Mouse (Mus musculus) lung, postnatal 36 days (tissue): ENCODE measurements at regions not wholly inside any gene's neighbourhood (a gene's known extent, or its start where the extent isn't known, plus 50 kb on each side); places are given as distances from the start of the nearest gene placed in this dataset.
"Not testable (repeated sequence)": the region's sequence is repeated elsewhere in the genome, so short reads cannot be mapped to it uniquely, and the experiment has no call there.

Source experiments
- DNase-seq: peaks from one replicate; pipeline ENCODE4 v3.0.0; 2022; ENCODE audit warnings: mixed read lengths

DNA sequence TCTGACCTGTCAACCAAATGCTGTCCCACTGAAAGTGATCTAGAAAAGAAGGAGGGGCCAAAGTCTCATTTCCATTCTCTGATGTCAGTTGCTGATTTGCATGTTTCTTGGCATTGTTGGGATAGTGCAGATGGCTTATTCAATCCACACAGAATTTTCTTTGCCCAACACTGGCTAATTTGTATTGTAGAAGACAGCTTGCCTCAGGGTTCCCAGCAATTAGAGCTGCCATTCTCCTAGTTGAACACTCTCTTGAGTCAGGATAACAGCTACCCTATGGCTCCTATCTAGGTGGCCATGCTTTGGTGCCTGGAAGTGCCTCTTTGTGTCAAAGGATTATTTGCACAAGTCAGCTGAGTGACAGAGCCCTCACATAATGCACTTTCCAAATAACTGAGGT is 569.0 kb downstream of the Lrriq3 start:
- no peak for DNase-seq

DNA sequence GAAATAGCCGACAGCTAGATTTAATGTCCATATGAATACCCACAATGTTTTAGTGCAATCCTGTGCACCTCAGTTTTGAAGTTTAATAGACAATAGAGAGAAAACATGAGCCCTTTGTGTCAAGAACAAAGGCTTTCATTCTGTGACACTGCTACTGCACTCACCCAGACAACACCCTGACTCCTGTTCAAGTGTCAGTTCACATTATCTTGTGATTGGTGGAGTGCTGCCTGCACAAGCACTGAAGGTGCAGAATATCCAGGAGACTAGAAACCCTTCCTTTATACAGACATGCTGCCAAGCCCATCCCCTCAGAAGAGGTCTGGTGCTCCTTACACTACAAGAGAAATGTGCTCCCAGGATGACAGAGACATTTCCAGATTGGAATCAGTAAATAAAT is 579.3 kb downstream of the Lrriq3 start:
- DNase-seq, result no peak

DNA sequence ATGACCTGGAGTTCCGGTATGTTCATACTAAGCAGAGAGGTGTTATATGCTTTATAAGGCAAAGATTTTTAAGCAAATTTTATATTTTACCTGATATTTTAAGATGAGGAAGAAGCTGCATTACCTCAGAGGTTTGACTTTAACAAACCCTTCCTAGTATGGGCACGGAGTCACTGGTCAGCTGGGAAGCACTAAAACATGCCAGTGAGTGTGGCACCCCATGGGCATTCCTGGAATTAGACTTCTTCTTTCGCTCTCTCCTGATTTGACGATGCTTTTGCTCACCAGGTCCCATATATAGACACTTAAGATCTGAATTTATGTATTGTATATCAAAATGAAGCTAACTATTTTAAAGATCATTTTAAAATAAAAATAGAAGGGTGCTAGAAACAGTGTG is 587.0 kb downstream of the Lrriq3 start:
- no peak for DNase-seq

DNA sequence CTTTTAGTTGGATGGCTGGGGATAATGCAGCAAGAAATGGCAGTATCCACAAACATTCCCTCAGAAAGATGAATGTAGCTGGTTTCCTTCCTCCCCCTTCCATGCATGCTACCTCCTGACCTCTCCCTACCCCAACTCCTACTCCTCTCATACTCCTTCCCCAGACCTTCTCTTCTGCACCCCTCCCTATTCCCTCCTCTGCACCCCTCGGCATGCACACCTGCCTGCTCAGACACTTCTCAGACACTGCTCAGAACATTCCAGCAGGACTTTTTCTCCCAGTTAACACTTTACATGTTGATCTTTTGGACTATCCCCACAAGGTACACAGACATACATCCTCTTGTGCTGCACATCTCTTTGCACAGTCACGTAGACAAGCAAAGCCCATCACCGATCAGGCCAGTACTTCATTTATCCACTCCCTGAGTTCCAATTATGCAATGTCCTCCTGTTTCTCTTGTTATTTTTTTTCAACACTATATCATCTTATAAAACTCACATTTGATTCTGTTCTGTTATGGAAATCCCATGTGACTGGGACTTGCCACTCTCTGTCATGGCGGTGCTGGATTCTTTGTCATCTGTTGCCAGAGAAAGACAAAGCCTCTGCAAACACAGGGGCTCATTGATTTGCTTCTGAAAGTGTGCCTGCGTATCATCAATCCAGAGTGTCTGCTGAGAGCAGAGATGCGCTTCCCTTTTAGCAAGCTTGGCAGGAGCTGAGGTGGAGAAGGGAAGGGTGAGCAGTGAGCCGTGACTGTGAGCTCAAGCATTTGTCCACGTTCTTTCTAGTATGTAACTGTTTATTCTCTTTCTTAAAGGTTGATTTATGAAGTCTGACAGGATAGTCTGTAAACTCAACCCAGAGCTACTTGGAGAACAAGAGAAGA is 589.9 kb downstream of the Lrriq3 start:
- DNase-seq, result no peak

DNA sequence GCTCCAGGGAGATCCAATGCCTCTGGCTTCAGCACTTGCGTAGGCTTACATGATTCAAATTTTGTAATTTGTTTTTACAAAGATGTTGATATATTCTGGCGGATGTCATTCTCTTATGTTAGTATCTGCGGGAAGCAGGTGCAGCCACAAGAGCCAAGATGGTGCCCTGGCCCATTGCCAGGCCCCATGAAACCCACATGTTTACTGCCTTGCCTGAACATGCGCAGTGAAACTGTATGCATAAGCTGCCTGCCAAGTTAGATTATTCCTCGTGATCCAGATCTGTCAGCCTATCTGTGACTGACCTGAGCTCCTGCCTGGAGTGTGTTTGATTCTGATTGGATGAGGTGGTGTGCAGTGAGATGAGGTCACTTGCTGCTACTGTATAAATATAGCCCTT is 595.1 kb downstream of the Lrriq3 start:
- DNase-seq, result no peak

DNA sequence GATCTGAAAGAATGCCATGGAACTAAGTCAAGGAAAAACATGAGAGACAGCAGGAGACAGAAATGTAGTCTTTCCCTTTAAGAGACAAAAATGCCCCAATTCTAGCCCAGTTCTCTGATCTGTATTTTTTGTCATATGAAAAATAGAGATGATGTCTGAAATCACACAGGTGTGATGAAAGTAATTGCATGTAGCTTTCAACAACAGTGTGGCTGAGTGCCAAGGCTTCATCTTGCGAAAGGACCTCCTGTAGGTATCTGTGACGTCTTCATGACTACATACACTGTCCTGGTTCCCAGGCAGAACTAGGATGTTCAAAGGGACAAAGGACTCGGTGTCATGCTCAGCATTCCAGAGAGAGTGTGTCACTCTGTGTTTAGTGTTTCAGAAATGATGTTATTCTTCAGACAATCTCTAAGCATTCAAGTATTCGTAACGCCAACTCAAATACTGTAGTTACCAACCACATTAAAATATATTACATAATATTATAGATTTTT is 629.8 kb downstream of the Lrriq3 start:
- DNase-seq, result no peak

DNA sequence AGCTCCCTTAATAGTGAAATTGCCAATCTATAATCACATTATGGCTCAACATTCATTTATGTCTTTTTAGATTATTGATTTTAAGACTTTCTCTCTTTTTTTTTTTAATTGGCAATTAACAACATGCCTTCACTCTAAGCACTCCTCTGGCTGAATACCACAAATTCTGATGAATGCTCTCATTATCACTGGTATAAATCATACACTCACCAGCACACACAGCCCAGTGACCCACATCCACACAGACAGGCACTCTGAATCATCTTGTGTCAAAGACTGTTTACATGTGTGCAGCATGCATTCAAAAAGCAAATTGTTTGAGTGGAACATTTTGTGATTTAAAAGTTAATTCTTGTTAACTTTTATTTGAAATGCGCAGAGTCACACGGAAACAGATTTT is 649.2 kb downstream of the Lrriq3 start:
- DNase-seq, result no peak

DNA sequence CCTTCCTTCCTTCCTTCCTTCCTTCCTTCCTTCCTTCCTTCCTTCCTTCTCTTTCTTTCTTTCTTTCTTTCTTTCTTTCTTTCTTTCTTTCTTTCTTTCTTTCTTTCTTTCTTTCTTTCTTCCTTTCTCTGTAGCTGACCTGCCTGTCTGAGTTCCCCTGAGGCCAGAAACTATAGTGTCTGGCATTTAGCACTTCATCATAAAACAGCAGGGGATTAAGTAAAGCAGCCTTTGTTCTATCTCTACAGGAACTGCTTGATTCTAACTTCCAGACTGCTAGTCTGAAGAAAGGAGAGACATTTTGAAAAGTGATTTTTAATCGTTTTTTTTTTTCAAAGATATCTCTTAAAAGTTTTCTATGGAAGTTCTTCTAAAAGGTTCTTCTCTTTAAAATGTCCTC is 653.4 kb downstream of the Lrriq3 start:
- DNase-seq, result not testable (repeated sequence)

DNA sequence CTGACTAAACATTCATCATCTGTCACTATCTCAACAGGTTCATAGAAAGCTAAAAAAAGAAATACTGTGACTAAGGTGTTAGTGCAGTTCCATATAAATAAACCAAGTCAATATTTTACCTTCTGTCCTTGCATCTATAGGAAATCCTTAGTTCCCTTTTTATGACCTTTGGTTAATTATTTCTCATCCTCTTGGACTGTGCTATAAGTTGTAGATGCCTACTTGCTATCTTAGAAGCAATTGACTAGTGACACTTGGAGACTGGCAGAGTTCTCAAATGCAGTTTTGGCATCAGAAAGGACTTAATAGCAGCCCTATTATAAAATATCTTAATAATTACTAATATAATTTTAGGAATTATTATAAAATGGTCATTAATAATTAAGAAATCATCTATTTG is 654.3 kb downstream of the Lrriq3 start:
- no peak for DNase-seq

DNA sequence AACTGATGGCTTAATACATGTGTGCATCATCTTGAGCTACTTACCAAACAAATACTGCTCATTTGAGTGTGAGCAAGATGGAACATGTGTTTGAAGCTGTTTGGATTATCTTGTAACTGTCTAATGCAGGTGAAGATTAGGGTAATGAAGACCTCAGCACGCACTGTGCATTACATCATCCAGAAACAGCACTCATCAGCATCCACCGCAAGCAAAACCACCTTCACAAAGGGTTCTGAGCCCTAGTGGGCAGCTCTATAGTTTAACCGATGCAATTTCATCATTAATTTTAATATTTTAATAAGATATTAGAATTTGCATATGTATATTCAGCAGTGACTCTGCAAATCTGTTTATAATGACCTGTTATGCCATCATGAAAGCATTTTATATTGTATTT is 664.1 kb downstream of the Lrriq3 start:
- DNase-seq, result no peak

DNA sequence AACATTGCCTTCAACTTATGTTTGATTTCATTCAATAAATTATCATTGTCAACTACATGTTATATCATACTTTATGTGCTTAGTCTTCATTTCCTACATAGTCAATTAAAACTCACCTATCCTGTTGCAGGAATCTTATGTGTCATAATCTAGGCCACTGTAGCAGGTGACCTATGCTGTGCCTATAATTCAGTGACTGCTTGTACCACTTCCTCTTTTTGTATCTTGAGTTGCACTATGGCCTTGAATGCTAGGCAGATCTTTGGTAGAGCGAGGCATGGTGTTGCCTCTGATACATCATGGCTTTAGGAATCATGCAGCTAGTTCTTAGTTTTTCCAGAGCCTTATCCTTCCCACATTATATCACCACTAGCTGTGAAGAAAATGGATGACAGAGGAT is 682.8 kb downstream of the Lrriq3 start:
- DNase-seq, result no peak

DNA sequence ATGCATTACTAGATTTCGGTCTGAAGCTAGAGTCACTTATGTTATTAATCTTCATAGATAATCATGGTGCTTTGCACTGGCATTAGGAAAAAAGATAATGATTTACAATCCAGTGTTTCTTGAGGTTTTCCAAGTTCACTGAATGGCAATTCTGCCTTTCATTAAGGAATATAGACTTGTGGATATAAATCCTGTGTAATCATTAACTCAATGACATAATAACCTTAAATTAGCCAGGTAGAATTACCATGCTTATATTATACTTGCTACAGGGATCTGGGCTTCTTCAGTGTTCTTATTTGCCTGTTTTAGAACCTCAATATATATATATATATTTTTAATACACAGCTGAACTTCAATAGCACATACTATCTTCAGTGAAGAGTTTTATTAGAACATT is 683.8 kb downstream of the Lrriq3 start:
- DNase-seq, result no peak

DNA sequence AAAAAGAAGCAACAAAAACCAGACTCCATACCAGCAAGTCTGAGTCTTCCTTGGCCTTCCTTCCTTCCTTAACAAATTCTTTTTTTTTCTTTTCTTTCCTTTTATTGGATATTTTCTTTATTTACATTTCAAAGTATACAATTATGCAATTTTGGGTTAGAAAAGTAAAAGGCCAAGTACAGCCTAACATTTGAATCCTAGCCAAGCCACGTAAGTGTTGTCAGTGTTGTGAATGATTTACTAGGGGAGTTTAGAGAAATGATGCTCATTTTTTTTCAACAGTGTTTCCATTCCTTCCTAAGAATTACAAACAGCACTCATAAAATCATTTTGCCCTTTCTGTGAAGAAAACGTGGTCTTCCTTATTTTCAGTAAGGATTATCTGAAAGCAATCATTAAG is 722.5 kb downstream of the Lrriq3 start:
- DNase-seq, result no peak

DNA sequence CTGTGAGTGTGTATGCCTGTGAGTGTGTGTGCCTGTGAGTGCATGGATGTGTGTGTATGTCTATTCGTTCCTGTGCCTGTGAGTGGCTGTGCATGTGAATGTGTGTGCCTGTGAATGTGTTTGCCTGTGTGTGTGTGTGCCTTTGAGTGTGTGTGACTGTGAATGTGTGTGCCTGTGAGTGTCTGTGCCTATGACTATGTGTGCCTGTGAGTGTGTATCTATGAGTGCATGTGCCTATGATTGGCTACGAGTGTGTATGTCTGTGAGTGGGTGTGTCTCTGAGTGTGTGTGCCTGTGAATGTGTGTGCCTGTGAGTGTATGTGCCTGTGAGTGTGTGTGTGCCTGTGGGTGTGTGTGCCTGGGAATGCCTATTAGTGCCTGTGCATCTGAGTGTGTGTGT is 731.6 kb downstream of the Lrriq3 start:
- DNase-seq, result no peak

DNA sequence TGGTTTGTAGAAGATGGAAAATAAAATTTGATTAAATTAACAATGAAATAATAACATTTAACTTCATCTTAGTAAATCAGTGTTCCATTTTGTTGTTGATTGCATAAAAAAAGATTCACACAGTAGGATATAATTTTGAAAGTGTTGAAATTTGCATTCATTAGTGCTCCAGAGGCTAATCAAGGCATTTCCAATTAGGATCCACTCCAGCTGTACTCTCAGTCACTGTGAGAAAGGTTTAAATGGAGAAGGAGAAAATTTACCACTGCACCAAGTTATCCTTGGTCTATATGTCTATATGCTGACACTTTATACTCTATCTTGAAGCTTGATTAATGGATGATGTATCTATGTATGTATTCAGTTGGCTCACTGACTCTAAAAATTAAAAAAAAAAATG is 695.3 kb upstream of the Negr1 start:
- DNase-seq, result no peak

DNA sequence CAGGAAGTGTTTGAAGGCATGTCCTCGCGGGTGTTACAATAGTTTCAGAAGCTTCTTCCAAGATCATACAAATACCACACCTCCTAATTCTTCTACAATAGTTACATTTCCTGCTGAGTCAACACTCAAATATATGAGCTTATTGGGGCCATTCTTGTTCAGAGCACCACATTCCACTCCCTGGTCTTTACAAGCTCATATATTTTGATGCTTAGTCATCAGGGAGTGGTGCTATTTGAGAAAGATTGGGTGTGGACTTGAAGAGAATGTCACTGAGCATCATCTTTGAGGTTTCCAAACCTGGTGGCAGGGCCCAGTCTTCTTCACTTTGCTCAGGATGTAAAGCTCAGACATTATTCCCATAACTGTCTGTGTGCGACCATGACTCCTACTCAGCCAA is 685.9 kb upstream of the Negr1 start:
- no peak for DNase-seq

DNA sequence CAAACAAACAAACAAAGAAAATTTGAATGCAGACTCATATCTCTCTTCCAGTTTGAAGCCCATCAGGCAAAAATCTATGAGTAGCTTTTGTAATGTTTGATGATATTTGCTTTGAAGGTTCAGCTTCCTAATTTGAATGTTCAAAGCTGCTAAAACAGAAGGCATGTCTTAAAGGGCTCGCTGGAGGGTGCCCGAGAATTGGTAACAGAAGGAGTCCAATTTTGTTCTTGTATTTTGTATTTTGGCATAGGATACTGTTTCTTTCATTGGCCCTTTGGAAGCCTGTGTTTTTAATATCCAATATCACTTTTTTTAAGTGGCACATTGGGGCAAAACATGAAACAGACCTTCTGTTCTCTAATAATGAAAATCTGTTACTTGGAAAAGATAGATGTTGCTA is 683.2 kb upstream of the Negr1 start:
- no peak for DNase-seq

DNA sequence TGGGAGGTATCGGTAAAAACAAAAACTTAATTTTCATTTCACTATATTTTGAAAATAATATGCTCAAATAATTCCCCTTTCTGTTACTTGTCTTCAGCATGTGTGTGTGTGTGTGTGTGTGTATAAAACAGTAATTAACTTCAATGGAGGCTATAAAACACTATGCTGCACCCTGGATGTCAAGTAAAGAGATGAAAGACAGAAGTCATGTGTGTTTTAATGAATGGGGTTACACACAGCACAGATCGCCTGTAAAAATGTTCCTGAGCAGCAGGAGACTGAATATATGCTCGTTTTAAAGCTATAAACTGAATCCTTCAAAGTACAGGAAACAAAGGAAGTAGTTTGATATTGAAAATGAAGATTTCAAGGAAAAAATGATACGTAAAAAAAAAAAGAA is 680.9 kb upstream of the Negr1 start:
- DNase-seq, result no peak

DNA sequence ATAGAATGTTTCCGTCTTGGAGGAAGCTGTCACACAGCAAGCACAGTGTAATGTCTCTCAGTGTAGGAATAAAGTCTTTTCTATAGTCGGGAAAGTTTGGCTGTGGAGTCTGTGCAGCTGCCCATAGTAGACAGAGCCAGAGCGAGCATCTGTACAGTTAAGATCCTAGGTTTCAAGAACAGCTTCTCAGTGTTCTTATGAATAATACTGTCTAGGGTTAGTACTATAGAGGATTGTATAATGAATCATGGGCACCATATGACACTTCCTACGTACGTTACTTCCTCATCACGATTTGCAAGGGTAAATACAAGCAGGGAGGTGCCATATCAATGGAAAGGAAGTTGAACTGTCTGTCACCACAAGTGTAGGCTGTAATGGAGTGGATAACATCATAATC is 645.6 kb upstream of the Negr1 start:
- DNase-seq, result no peak

DNA sequence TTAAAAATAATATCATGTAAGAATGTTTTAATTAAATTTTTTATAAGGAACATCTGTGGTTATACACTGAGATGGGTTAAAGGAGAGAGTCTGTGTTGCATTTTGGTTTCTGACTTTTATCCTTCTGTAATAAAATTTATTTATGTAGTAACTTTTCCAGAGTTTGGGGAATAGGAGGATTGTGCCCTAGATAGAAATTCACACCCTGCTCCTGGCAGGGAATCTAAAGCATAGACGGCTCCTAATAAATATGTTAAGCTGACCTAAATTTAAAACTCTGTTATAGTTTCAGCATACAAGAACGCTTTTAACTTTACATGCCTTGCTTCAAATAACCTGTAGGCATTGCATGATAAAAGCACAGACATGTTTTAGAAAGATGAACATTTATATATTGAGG is 618.7 kb upstream of the Negr1 start:
- no peak for DNase-seq

DNA sequence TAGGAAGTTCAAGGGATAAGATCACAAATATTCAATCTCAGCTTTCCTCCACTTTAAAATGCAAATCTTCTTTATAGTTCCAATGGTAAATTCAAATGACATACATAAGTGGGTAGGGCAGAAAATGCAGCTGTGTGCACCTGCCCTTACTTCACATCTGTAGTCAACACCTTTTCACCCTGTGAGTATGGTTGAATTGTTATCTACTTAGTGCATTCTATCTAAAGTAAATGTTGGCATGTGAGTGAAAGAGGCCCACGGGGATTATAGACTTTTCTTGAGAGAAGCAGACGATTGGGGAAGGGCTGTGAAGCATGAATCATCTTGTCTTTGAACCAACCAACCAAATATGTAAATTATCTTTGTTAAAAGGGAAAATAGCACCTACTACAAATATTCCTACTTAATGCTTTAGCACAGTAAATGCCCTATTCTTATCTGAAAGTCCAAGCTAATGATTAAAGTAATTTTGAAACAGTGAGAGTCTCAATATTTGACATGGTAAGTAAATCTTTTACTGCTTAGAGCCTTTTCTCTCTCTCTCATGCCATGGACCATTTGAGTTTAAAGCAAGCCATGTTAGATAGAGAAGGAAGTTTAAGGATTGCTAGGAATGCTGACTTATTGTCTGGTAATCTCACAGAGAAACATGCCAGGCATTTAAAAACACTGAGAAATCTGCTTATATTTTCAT is 617.4 kb upstream of the Negr1 start:
- DNase-seq, result no peak

DNA sequence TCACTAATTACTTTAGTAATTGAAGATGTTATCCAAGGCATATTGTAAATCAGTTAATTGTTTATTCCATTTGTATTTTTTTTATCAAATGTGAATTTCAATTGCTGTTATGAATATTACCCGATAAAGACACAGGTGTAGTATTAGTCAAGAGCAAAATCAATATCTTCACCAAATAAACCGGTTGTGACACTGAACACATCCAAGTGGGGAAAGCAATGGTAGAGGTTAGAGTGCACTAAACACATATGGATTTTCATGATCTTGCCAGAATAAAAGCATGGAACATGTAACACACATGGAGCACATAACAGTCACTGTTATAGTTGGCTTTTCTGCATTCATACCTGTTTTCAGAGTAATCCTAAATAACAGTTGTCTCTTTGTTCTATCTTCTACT is 616.4 kb upstream of the Negr1 start:
- DNase-seq, result no peak

DNA sequence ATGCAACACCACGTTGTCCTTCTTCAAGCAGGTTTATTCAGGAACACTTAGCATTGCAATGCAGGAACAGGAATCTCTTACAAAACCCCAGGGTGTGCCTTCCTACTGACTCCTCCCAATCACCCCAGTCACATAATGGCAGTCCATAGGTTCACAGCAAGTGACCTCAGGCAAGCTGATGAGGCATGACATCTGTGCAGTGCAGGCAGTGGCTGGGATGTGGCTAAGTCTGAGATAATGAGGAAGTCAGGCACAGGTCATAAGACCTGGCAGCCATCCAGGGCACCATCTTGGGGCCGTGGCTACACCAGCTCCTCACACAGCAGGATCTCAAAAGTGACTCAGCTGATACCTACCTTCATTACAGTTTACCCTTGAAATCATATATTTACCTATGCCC is 599.1 kb upstream of the Negr1 start:
- DNase-seq, result not testable (repeated sequence)

DNA sequence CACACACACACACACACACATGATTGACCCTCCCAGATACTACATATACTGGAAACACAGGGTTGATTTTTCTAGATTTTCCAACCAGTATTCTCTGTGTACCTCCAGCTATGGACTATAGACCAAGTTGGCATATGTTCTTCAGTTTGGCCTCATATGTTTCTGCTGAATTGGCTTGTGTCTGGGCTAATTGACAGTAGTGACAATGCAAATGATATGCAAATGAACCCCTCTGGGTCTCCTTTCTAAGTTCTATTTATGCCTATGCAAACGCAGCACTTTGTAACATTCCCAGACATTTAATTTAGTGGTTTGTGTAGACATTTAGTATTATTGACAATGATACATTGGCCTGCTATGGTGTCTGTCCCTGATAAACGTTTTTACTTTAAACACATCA is 582.0 kb upstream of the Negr1 start:
- DNase-seq, result no peak
